In the genomic region with DNA sequence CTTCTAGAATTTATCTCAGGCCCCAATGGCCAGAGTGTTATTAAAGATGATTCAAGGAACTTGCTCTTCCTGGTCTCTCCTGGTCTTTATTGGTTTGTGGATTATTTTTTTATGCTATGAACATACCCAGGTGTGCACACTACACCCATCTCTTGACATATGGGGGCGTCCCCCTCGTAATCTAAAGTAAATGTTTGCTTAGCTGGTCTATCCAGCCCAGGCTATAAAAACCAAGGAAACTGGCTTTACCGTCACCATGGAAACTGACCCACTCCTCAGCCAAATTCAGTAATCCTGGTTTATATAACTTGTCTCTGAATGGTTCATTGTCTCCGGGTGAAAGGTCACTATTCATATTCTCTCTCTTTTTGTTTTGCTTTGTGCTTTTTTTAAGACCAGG, we compare ENCODE assay signal across 26 mouse cellular contexts. TPM values are rescaled to one million over a fixed set of nuclear protein-coding genes. Genes with fewer than 3 reads are reported as not detected.
A peak's percentile ranks its signal among the peaks of the same experiment; 100 is the strongest.
DNase-seq lines count a peak whose midpoint lies in the region; ATAC-seq lines count a peak whose summit lies in the region.
"Had no signal": no experiment of that assay in that cellular context is flagged by ENCODE, and none has a peak within 500 bp of the region (broad histone marks: within the 10 kb centered on the region; RNA-seq: fewer than 3 reads in every experiment).

No protein-coding gene starts in this region.

- H3K4me1 ChIP-seq in embryonic facial prominence, embryonic 11.5 days (ENCODE audit: control insufficient read depth, insufficient read depth, low read length) = no peaks in the 10 kb centered on the region
- H3K4me1 ChIP-seq in embryonic facial prominence, embryonic 10.5 days = peaks cover 7% of the 10 kb centered on the region; the same call in 1 of the 2 replicates
- H3K4me1 ChIP-seq in intestine, embryonic 15.5 days (replicated peaks) = peaks cover 12% of the 10 kb centered on the region; the same call in 1 of the 2 replicates
- peaks cover 16% of the 10 kb centered on the region for H3K4me1 ChIP-seq in stomach, embryonic 16.5 days (ENCODE audit: control insufficient read depth, insufficient read depth, low read length)
- H3K4me1 ChIP-seq: embryonic facial prominence, embryonic 15.5 days; forebrain, embryonic 15.5 days had no signal

- no peak overlapping the region for H3K4me3 ChIP-seq in embryonic facial prominence, embryonic 11.5 days (ENCODE audit: low read depth, low read length)
- no peak overlapping the region for H3K4me3 ChIP-seq in embryonic facial prominence, embryonic 10.5 days
- H3K4me3 ChIP-seq in intestine, embryonic 15.5 days (replicated peaks) = no peak overlapping the region
- no peak overlapping the region for H3K4me3 ChIP-seq in stomach, embryonic 16.5 days (replicated peaks; ENCODE audit: low read length)
- H3K4me3 ChIP-seq: embryonic facial prominence, embryonic 15.5 days; forebrain, embryonic 15.5 days; limb, embryonic 13.5 days; liver, embryonic 12.5 days had no signal

- no peak overlapping the region for H3K27ac ChIP-seq in embryonic facial prominence, embryonic 11.5 days (replicated peaks; ENCODE audit: low read depth, low read length)
- no peak overlapping the region for H3K27ac ChIP-seq in embryonic facial prominence, embryonic 10.5 days (replicated peaks)
- peak overlapping the region; percentile 29 for H3K27ac ChIP-seq in intestine, embryonic 15.5 days
- H3K27ac ChIP-seq in stomach, embryonic 16.5 days (ENCODE audit: low read length) = peak overlapping the region; percentile 48; the same call in 1 of the 2 replicates
- H3K27ac ChIP-seq: embryonic facial prominence, embryonic 15.5 days; forebrain, embryonic 15.5 days; limb, embryonic 13.5 days; liver, embryonic 12.5 days had no signal

- no peaks in the 10 kb centered on the region for H3K27me3 ChIP-seq in embryonic facial prominence, embryonic 11.5 days (ENCODE audit: control insufficient read depth, insufficient read depth, low read length)
- no peaks in the 10 kb centered on the region; the same call in 1 of the 2 replicates for H3K27me3 ChIP-seq in embryonic facial prominence, embryonic 10.5 days (replicated peaks; ENCODE audit: low read depth, poor library complexity, severe bottlenecking)
- H3K27me3 ChIP-seq in intestine, embryonic 15.5 days (replicated peaks) = no peaks in the 10 kb centered on the region
- H3K27me3 ChIP-seq in stomach, embryonic 16.5 days (ENCODE audit: control insufficient read depth, insufficient read depth, low read length) = no peaks in the 10 kb centered on the region
- H3K27me3 ChIP-seq: embryonic facial prominence, embryonic 15.5 days; forebrain, embryonic 15.5 days; limb, embryonic 13.5 days; liver, embryonic 12.5 days had no signal

- 73% methylated on average over 4 of the region's 4 CpGs for WGBS in embryonic facial prominence, embryonic 11.5 days
- WGBS in embryonic facial prominence, embryonic 10.5 days = 78% methylated on average over 4 of the region's 4 CpGs
- 41% methylated on average over 4 of the region's 4 CpGs for WGBS in intestine, embryonic 15.5 days
- 35% methylated on average over 4 of the region's 4 CpGs for WGBS in stomach, embryonic 16.5 days

- no peaks in the 10 kb centered on the region for H3K36me3 ChIP-seq in embryonic facial prominence, embryonic 11.5 days (replicated peaks; ENCODE audit: control insufficient read depth, insufficient read depth, low read depth, low read length)
- no peaks in the 10 kb centered on the region for H3K36me3 ChIP-seq in embryonic facial prominence, embryonic 10.5 days (replicated peaks)
- H3K36me3 ChIP-seq in intestine, embryonic 15.5 days = no peaks in the 10 kb centered on the region
- H3K36me3 ChIP-seq in stomach, embryonic 16.5 days (ENCODE audit: control insufficient read depth, insufficient read depth, low read length) = no peaks in the 10 kb centered on the region
- H3K36me3 ChIP-seq: embryonic facial prominence, embryonic 15.5 days; forebrain, embryonic 15.5 days; limb, embryonic 13.5 days; liver, embryonic 12.5 days had no signal

- peak; percentile 19 for DNase-seq in embryonic facial prominence, embryonic 11.5 days (ENCODE audit: low spot score)
- DNase-seq in embryonic facial prominence, embryonic 10.5 days (ENCODE audit: low spot score) = no peak
- DNase-seq in lung, postnatal 36 days = peak; percentile 25
- DNase-seq in lung, postnatal 25 days (ENCODE audit: low spot score) = no peak
- no peak for DNase-seq in adrenal gland, postnatal 36 days
- DNase-seq: adrenal gland, postnatal 25 days; cerebellum, adult 11 months; cerebellum, postnatal 10 days; gastrocnemius, postnatal 14 days; heart, adult 11 months; kidney, adult 18-20 months; kidney, postnatal 4 days; right cerebral cortex, postnatal 25 days; thymus, adult 2 months; thymus, postnatal 4 days had no signal

- H3K4me2 ChIP-seq in embryonic facial prominence, embryonic 11.5 days (ENCODE audit: low read depth, low read length) = no peak overlapping the region
- no peak overlapping the region for H3K4me2 ChIP-seq in intestine, embryonic 15.5 days (replicated peaks)
- H3K4me2 ChIP-seq in stomach, embryonic 16.5 days (ENCODE audit: low read depth, low read length) = no peak overlapping the region
- H3K4me2 ChIP-seq: embryonic facial prominence, embryonic 15.5 days; forebrain, embryonic 15.5 days; heart, embryonic 11.5 days; limb, embryonic 13.5 days; liver, embryonic 12.5 days had no signal

- H3K9ac ChIP-seq in embryonic facial prominence, embryonic 11.5 days (replicated peaks; ENCODE audit: low read length) = no peak overlapping the region
- no peak overlapping the region for H3K9ac ChIP-seq in intestine, embryonic 15.5 days
- H3K9ac ChIP-seq in stomach, embryonic 16.5 days (ENCODE audit: low read length) = no peak overlapping the region
- H3K9ac ChIP-seq: embryonic facial prominence, embryonic 15.5 days; forebrain, embryonic 15.5 days; limb, embryonic 13.5 days; liver, embryonic 12.5 days had no signal

- H3K9me3 ChIP-seq in embryonic facial prominence, embryonic 11.5 days (replicated peaks; ENCODE audit: control insufficient read depth, low read length) = no peaks in the 10 kb centered on the region
- no peaks in the 10 kb centered on the region for H3K9me3 ChIP-seq in embryonic facial prominence, embryonic 10.5 days
- H3K9me3 ChIP-seq in intestine, embryonic 15.5 days = no peaks in the 10 kb centered on the region
- no peaks in the 10 kb centered on the region for H3K9me3 ChIP-seq in stomach, embryonic 16.5 days (replicated peaks; ENCODE audit: control insufficient read depth, low read length)
- H3K9me3 ChIP-seq: embryonic facial prominence, embryonic 15.5 days; forebrain, embryonic 15.5 days; limb, embryonic 13.5 days; liver, embryonic 12.5 days had no signal

- ATAC-seq in embryonic facial prominence, embryonic 11.5 days (replicated peaks; ENCODE audit: insufficient number of reproducible peaks, low FRiP score, low TSS enrichment, low read depth) = no peak
- peak; percentile 86 for ATAC-seq in intestine, embryonic 15.5 days
- ATAC-seq in stomach, embryonic 16.5 days (ENCODE audit: insufficient read depth, low FRiP score) = peak; percentile 63
- ATAC-seq: forebrain, embryonic 15.5 days; hindbrain, embryonic 16.5 days; liver, embryonic 12.5 days had no signal

RNA-seq across cellular contexts. Expression of gene Tldc1, which starts 37.6 kb away (rescaled TPM):
- 6.5 and 6.9 TPM in 2 replicates for polyA plus RNA-seq in embryonic facial prominence, embryonic 11.5 days (2014; fragmentation: Nextera tagmentation; extraction: Ambion mirVana)
- polyA plus RNA-seq in embryonic facial prominence, embryonic 10.5 days (2016; fragmentation: Nextera tagmentation; extraction: Ambion mirVana) = 12.8 and 14.5 TPM in 2 replicates
- 14.4 and 15.3 TPM in 2 replicates for polyA plus RNA-seq in intestine, embryonic 15.5 days (2015; fragmentation: Nextera tagmentation; extraction: Ambion mirVana)
- 14.5 and 16.5 TPM in 2 replicates for polyA plus RNA-seq in stomach, embryonic 16.5 days (2015; fragmentation: Nextera tagmentation; extraction: Ambion mirVana)
- 10 to 100 TPM; 11.0 to 17.4 TPM for total RNA-seq in adrenal gland, postnatal 36 days (2021)

RNA-seq across cellular contexts. Expression of gene Atp2c2, which starts 40.8 kb away (rescaled TPM):
- polyA plus RNA-seq in embryonic facial prominence, embryonic 11.5 days (2014; fragmentation: Nextera tagmentation; extraction: Ambion mirVana) = 1.1 and 1.3 TPM in 2 replicates
- polyA plus RNA-seq in embryonic facial prominence, embryonic 10.5 days (2016; fragmentation: Nextera tagmentation; extraction: Ambion mirVana) = 3.8 and 4.1 TPM in 2 replicates
- 4.4 and 5.8 TPM in 2 replicates for polyA plus RNA-seq in intestine, embryonic 15.5 days (2015; fragmentation: Nextera tagmentation; extraction: Ambion mirVana)
- polyA plus RNA-seq in stomach, embryonic 16.5 days (2015; fragmentation: Nextera tagmentation; extraction: Ambion mirVana) = 10.8 and 15.9 TPM in 2 replicates
- under 1 TPM; 0.17 to 0.46 TPM for total RNA-seq in adrenal gland, postnatal 36 days (2021)
- total RNA-seq: hematopoietic stem cell, adult 5-6 weeks; monocyte, adult 5-6 weeks; neutrophil, adult 5-6 weeks had no signal

Comparison
In these comparisons a context has a peak if more than half of its experiments do, and no peak if none do; other contexts are left out.
1. DNase-seq: peak in embryonic facial prominence, embryonic 11.5 days (single experiment) and lung, postnatal 36 days (single experiment); none in embryonic facial prominence, embryonic 10.5 days (single experiment), lung, postnatal 25 days (single experiment) and adrenal gland, postnatal 36 days (0 of 2).
2. H3K27ac ChIP-seq: peak in intestine, embryonic 15.5 days (single experiment) and stomach, embryonic 16.5 days (single experiment); none in embryonic facial prominence, embryonic 11.5 days (single experiment) and embryonic facial prominence, embryonic 10.5 days (single experiment).